Mouse (Mus musculus) midbrain, embryonic 15.5 days (tissue): ENCODE results near the gene Suclg2. TPM values are rescaled to one million over a fixed set of nuclear protein-coding genes. Genes with fewer than 3 reads are reported as not detected.

Experiments used
- ATAC-seq: fragments of 200-750 bp; cut with Nextera tagmentation; replicated peaks from 2 replicates; pipeline ENCODE4 v1.8.0; 2017; ENCODE audit warnings: moderate TSS enrichment
- H3K27ac ChIP-seq: fragments of 300-500 bp; sonication (generic); 2 replicates; pipeline ENCODE4 v1.5.1; 2015; ENCODE audit warnings: mild to moderate bottlenecking, inconsistent platforms
- H3K27me3 ChIP-seq: fragments of 300-500 bp; sonication (generic); replicated peaks from 2 replicates; pipeline ENCODE4 v1.6.1; 2015; ENCODE audit warnings: inconsistent platforms
- H3K36me3 ChIP-seq: fragments of 300-500 bp; sonication (generic); replicated peaks from 2 replicates; pipeline ENCODE4 v1.6.1; 2015; ENCODE audit warnings: inconsistent platforms
- H3K4me1 ChIP-seq: fragments of 300-500 bp; sonication (generic); 2 replicates; pipeline ENCODE4 v1.6.1; 2015; ENCODE audit warnings: inconsistent platforms
- H3K4me2 ChIP-seq: fragments of 300-500 bp; sonication (generic); 2 replicates; pipeline ENCODE4 v1.6.1; 2015; ENCODE audit warnings: inconsistent platforms, mild to moderate bottlenecking, moderate library complexity
- H3K4me3 ChIP-seq: fragments of 300-500 bp; sonication (generic); 2 replicates; pipeline ENCODE4 v1.5.1; 2015; ENCODE audit warnings: mild to moderate bottlenecking, inconsistent platforms
- H3K9ac ChIP-seq: fragments of 300-500 bp; sonication (generic); 2 replicates; pipeline ENCODE4 v1.6.1; 2015; ENCODE audit warnings: mild to moderate bottlenecking, inconsistent platforms
- H3K9me3 ChIP-seq: fragments of 300-500 bp; sonication (generic); 2 replicates; pipeline ENCODE4 v1.6.1; 2016; ENCODE audit warnings: inconsistent platforms
- WGBS: fragments of 180-500 bp; shearing (Covaris S2); methylation state at CpG from one replicate; pipeline ENCODE4 v1.1.7; 2015; ENCODE audit warnings: mixed read lengths; 5-methylcytosine and 5-hydroxymethylcytosine counted together
- polyA plus RNA-seq: library from polyadenylated mRNA; unstranded; fragments of >200 nt; fragmentation: Nextera tagmentation; extraction: Ambion mirVana; gene quantifications from 2 replicates; pipeline ENCODE4 v1.2.1, GENCODE M21; 2015

The Suclg2 gene
- polyA plus RNA-seq, 1 experiment from 2014 or later, result 13.6 TPM

- H3K4me1 ChIP-seq, result peaks cover 4% of the 10 kb centered on the region; the same call in 1 of the 2 replicates
- no peak overlapping the region for H3K4me3 ChIP-seq
- H3K36me3 ChIP-seq, result no peaks in the 10 kb centered on the region
- H3K27me3 ChIP-seq, result no peaks in the 10 kb centered on the region
- ATAC-seq, result no peak
- H3K4me2 ChIP-seq, result no peak overlapping the region
- H3K9me3 ChIP-seq, result no peaks in the 10 kb centered on the region
- no peak overlapping the region for H3K27ac ChIP-seq
- no peak overlapping the region for H3K9ac ChIP-seq
- WGBS, result 28% methylated on average over 6 of the region's 6 CpGs
Observed at GRCm38 (mm10) chr6:95698536-95699162, 20.0 kb downstream of the Suclg2 start.

DNA sequence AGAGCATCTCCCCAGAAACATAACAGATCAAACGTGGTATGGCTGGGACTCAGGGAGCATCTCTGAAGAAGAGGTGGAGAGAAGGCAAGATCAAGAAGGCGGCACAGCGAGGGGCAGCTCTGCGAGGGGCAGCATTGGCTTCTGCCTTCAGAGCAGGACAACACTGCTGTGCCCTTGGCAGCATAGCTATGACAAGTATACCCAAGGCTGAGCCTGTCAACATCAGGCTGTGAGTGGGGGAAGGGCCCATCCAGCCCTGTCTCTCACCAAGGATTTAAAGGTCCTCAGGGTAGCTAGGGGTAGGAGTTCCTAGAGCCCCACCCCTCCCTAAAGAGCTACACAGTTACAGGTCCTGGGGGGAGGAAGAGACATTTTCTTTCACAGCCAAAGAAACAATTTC, 23.7 kb downstream of the Suclg2 start:
- H3K4me2 ChIP-seq, result no peak overlapping the region
- H3K4me1 ChIP-seq, result peaks cover 4% of the 10 kb centered on the region; the same call in 1 of the 2 replicates
- H3K27ac ChIP-seq, result no peak overlapping the region
- 68% methylated on average over 4 of the region's 4 CpGs for WGBS
- H3K36me3 ChIP-seq, result no peaks in the 10 kb centered on the region
- no peak overlapping the region for H3K4me3 ChIP-seq
- no peak overlapping the region for H3K9ac ChIP-seq
- no peak for ATAC-seq
- no peaks in the 10 kb centered on the region for H3K9me3 ChIP-seq
- H3K27me3 ChIP-seq, result no peaks in the 10 kb centered on the region

DNA sequence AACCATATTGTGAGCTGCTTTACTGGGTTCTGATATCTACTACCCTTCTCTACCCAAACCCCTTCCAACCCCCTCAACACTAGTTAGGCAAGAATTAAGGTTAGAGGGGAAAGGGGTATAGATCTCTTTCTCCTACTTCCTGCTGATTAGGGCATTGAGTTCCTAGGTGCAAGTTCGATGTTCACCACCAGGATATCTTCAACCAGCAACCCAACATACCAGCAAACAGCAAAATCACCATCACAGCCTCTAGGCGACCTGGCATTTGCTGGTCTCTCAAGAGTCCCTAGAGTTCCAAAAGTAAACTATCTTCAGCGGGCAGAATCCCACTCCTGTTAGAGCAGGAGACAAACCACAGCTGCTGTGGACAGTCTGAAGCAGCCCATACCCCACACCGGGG, 33.4 kb downstream of the Suclg2 start:
- ATAC-seq, result no peak
- no peak overlapping the region for H3K9ac ChIP-seq
- WGBS, result 81% methylated on average over 4 of the region's 4 CpGs
- no peaks in the 10 kb centered on the region for H3K9me3 ChIP-seq
- no peaks in the 10 kb centered on the region for H3K36me3 ChIP-seq
- no peaks in the 10 kb centered on the region for H3K27me3 ChIP-seq
- H3K4me1 ChIP-seq, result no peaks in the 10 kb centered on the region
- no peak overlapping the region for H3K4me3 ChIP-seq
- H3K27ac ChIP-seq, result no peak overlapping the region
- no peak overlapping the region for H3K4me2 ChIP-seq

DNA sequence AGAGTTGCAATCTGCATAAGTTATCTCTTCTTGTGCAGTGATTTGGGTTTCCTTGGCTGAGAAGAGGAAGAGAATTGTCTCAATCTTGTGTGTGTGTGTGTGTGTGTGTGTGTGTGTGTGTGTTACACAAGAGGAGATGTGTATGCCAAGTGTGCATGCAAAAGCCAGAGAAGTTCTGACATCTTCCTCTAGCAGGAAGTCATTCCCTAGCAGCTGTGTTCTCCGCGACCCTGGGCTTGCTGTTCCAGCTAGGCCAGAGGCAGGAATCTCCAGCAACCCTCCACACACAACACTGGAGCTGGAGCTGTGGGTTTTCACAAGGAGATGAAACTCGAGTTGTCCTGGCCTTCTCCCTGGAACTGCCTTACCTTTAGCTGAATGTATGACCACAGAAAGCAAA, 38.9 kb downstream of the Suclg2 start:
- peaks cover 10% of the 10 kb centered on the region for H3K4me1 ChIP-seq
- no peaks in the 10 kb centered on the region for H3K27me3 ChIP-seq
- no peaks in the 10 kb centered on the region for H3K9me3 ChIP-seq
- no peak overlapping the region for H3K4me3 ChIP-seq
- 78% methylated on average over 3 of the region's 3 CpGs for WGBS
- H3K4me2 ChIP-seq, result no peak overlapping the region
- no peaks in the 10 kb centered on the region for H3K36me3 ChIP-seq
- H3K9ac ChIP-seq, result no peak overlapping the region
- ATAC-seq, result no peak
- H3K27ac ChIP-seq, result no peak overlapping the region

DNA sequence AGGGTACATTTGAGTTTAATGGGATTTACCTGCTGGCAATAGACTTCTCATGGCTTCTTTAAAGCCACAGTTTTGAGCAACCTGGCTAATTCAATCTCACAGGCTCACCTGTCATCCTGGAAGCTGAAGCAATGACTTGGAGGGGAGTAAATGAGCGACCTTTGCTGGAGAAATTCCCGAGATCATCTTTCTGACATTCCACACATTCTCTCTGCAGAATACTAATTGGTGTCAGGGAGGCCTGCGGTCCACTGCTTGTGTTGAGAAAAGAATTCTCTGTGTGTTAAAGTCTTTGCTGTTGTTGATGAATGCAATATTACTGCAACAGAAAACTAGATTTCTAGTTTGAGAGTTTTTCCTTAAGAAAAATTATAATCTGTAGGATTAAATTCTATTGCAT, 39.3 kb downstream of the Suclg2 start:
- no peaks in the 10 kb centered on the region for H3K27me3 ChIP-seq
- H3K27ac ChIP-seq, result no peak overlapping the region
- H3K4me2 ChIP-seq, result no peak overlapping the region
- H3K4me3 ChIP-seq, result no peak overlapping the region
- no peak for ATAC-seq
- peaks cover 13% of the 10 kb centered on the region for H3K4me1 ChIP-seq
- H3K9me3 ChIP-seq, result no peaks in the 10 kb centered on the region
- no peak overlapping the region for H3K9ac ChIP-seq
- H3K36me3 ChIP-seq, result no peaks in the 10 kb centered on the region
- 42% methylated on average over 3 of the region's 3 CpGs for WGBS

- Histone ChIP-seq H3K9me3 (no peaks in the 10 kb centered on the region), H3K36me3 (no peaks in the 10 kb centered on the region), H3K9ac (no peak overlapping the region), H3K4me3 (no peak overlapping the region), H3K4me2 (no peak overlapping the region), H3K27me3 (no peaks in the 10 kb centered on the region), H3K4me1 (peaks cover 13% of the 10 kb centered on the region), H3K27ac (no peak overlapping the region)
- WGBS, result 93% methylated on average over 2 of the region's 2 CpGs
- no peak for ATAC-seq
Observed at GRCm38 (mm10) chr6:95676951-95677350, 41.6 kb downstream of the Suclg2 start.

DNA sequence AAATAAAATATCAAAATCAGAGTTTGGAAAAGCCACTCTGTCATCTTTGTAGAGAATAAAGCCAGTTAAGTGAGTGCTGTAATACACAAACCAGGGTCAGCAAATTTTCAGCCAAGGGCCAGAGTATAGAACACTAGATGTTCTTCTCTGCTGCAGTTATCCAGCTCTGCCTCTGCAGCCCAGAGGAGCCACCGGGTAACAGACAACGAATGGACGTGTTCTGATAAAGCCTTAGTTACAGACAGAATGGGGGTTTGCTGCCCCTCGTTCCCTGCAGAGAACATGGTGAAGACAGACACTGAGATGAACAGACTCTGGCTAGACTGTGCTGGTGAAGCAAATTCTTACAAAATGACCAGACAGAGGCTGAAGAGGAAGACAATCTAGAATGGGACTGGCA, 42.2 kb downstream of the Suclg2 start:
- no peak for ATAC-seq
- H3K4me1 ChIP-seq, result peaks cover 13% of the 10 kb centered on the region
- no peak overlapping the region for H3K4me3 ChIP-seq
- H3K9me3 ChIP-seq, result no peaks in the 10 kb centered on the region
- H3K4me2 ChIP-seq, result no peak overlapping the region
- H3K9ac ChIP-seq, result no peak overlapping the region
- no peaks in the 10 kb centered on the region for H3K36me3 ChIP-seq
- H3K27ac ChIP-seq, result no peak overlapping the region
- 37% methylated on average over 4 of the region's 4 CpGs for WGBS
- H3K27me3 ChIP-seq, result no peaks in the 10 kb centered on the region

DNA sequence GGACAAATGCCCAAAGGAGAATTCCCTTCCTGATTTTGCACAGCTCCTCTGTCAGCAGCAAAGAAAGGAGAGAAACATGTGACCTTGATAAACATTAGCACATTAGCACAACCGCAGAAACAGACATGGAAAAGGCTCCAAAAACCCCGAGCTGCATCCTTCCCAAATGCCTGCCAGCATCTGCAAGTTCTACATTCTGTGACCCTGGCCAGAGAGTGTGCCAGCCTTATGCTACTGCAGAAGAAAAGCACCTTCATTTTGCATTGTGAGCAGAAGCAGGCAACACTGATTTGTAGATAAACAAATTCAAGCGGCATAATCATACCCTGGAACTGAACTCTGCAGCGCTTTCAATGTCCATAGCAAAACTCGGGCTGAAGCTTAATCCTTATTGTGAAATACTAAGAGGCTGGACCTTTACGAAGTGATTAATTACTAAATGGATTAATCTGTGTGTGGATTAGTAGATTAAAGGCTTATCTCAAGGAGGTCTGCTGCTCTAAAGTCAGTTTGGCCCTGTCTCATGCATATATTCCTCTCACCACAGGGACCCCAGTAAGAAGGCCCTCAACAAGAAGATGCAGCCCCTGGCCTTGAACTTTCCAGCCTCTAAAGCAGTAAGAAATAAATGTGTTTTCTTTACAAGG, 43.4 kb downstream of the Suclg2 start:
- H3K4me1 ChIP-seq, result peaks cover 13% of the 10 kb centered on the region
- no peaks in the 10 kb centered on the region for H3K27me3 ChIP-seq
- no peak overlapping the region for H3K9ac ChIP-seq
- 11% methylated on average over 6 of the region's 6 CpGs for WGBS
- H3K4me2 ChIP-seq, result no peak overlapping the region
- no peaks in the 10 kb centered on the region for H3K9me3 ChIP-seq
- H3K36me3 ChIP-seq, result no peaks in the 10 kb centered on the region
- no peak for ATAC-seq
- no peak overlapping the region for H3K27ac ChIP-seq
- H3K4me3 ChIP-seq, result no peak overlapping the region

DNA sequence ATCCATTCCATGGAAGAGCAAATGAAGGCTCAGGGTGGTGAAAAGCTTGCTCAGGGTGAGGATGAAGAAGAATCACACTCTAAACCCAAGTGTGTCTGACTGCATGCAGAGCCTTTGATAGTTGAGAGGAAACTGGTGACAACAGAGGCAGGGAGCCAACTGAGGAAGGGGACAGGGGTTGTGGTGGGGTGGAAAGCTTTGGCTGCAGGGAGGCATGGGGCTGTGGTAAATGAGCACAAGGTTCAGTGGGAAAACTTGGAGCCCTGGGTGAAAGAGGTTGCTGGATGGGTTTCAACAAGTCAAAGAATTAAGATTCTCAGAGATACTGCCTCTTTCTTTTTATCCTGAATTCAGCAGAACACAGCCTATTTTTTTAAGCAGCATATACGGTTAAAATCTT, 43.9 kb downstream of the Suclg2 start:
- Histone ChIP-seq H3K9me3 (no peaks in the 10 kb centered on the region), H3K36me3 (no peaks in the 10 kb centered on the region), H3K27me3 (no peaks in the 10 kb centered on the region), H3K4me2 (no peak overlapping the region), H3K9ac (no peak overlapping the region), H3K4me3 (no peak overlapping the region), H3K27ac (no peak overlapping the region), H3K4me1 (peaks cover 13% of the 10 kb centered on the region)
- 8% methylated on average over 1 of the region's 1 CpGs for WGBS
- no peak for ATAC-seq

GRCm38 (mm10) chr6:95669335-95669729, 49.3 kb downstream of the Suclg2 start:
- no peak overlapping the region for H3K4me3 ChIP-seq
- H3K4me1 ChIP-seq, result no peaks in the 10 kb centered on the region
- H3K27me3 ChIP-seq, result no peaks in the 10 kb centered on the region
- no peak overlapping the region for H3K27ac ChIP-seq
- no peaks in the 10 kb centered on the region for H3K9me3 ChIP-seq
- H3K9ac ChIP-seq, result no peak overlapping the region
- no peak overlapping the region for H3K4me2 ChIP-seq
- WGBS, result 59% methylated on average over 3 of the region's 3 CpGs
- H3K36me3 ChIP-seq, result no peaks in the 10 kb centered on the region
- no peak for ATAC-seq

GRCm38 (mm10) chr6:95668629-95669334, 49.8 kb downstream of the Suclg2 start:
- Histone ChIP-seq H3K27ac (no peak overlapping the region), H3K4me1 (no peaks in the 10 kb centered on the region), H3K27me3 (no peaks in the 10 kb centered on the region), H3K4me3 (no peak overlapping the region), H3K9me3 (no peaks in the 10 kb centered on the region), H3K4me2 (no peak overlapping the region), H3K9ac (no peak overlapping the region), H3K36me3 (no peaks in the 10 kb centered on the region)
- no peak for ATAC-seq
- 94% methylated on average over 6 of the region's 6 CpGs for WGBS

DNA sequence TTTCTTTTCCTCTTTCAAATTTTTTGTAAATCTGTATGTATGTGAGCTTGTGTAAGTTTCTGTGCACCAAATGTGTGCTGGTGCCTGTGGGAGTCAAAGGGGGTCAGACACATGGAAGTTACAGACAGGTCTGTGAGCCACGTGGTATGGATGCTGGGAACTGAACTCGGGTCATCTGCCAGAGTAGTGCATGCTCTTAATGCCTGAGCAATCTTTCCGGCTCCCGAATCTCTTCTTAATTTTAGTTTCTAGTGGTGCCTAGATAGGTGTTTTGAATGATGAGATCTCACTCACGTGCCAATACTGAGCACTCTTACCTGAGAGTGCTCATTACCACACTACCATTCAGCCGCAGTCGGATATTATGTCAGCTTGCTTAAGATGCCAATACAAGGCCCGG, 60.9 kb downstream of the Suclg2 start:
- H3K9me3 ChIP-seq, result no peaks in the 10 kb centered on the region
- no peak overlapping the region for H3K4me2 ChIP-seq
- ATAC-seq, result no peak
- no peaks in the 10 kb centered on the region for H3K36me3 ChIP-seq
- H3K9ac ChIP-seq, result no peak overlapping the region
- no peaks in the 10 kb centered on the region for H3K27me3 ChIP-seq
- H3K4me1 ChIP-seq, result no peaks in the 10 kb centered on the region
- H3K27ac ChIP-seq, result no peak overlapping the region
- H3K4me3 ChIP-seq, result no peak overlapping the region
- 97% methylated on average over 8 of the region's 8 CpGs for WGBS

- H3K9me3 ChIP-seq, result no peaks in the 10 kb centered on the region
- H3K4me2 ChIP-seq, result no peak overlapping the region
- no peak overlapping the region for H3K27ac ChIP-seq
- ATAC-seq, result no peak
- H3K9ac ChIP-seq, result no peak overlapping the region
- no peaks in the 10 kb centered on the region for H3K27me3 ChIP-seq
- no peaks in the 10 kb centered on the region for H3K36me3 ChIP-seq
- H3K4me1 ChIP-seq, result 0 out of 2 replicates have a peak, but pooled peaks cover 5% of the 10 kb centered on the region
- no peak overlapping the region for H3K4me3 ChIP-seq
- 91% methylated on average over 3 of the region's 3 CpGs for WGBS
Observed at GRCm38 (mm10) chr6:95653662-95654061, 64.9 kb downstream of the Suclg2 start.
